Mouse (Mus musculus): ENCODE measurements around the gene Rpusd1. TPM values are rescaled to one million over a fixed set of nuclear protein-coding genes. Genes with fewer than 3 reads are reported as not detected.

The Rpusd1 gene
- polyA plus RNA-seq (2012; rRNA removed): 25.8 and 28.8 TPM in 2 replicates

DNA sequence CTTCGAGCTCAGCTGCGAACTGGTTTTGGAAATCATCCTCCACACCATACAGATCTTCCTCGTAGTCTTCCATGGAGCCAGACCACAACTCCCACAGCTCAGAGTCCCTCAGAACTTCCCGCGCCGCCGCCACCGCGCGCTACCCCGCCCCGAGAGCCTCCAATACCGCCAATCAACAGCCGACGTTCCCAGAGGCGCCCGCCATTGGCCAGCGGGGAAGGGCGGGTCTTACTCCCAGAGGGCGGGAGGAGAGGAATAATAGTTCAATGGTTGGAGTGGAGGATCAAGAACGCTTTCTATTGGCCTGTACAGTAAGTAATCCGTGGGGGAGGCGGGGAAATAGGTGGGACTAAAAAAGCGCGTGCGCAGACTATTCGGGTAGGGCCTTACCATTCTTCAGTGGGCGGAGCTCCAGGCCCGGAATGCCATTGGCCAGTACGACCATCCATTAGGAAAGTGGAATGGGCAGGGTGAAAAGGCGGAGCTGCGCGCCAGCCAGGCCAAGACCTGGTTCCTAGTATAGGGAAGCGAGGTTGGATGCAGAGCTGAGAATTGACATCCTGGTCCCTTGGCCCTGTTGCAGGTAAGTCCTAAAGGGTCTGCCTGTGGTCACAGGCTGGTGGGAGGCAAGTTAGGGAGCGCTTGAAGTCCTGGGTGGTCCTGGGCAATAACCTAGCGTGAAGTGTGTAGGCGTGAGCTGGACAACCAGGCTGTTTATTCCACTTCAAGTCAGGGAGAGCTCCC, at the start of gene Rpusd1, which contains the start of gene Chtf18:
Gene Rpusd1 (plus strand): TSS at position 406 of the 744 bp plus-strand sequence.
Gene Chtf18 (minus strand): TSS at position 155 of the 744 bp plus-strand sequence.
- peak; percentile 98 for DNase-seq (ENCODE audit: low read depth)

DNA sequence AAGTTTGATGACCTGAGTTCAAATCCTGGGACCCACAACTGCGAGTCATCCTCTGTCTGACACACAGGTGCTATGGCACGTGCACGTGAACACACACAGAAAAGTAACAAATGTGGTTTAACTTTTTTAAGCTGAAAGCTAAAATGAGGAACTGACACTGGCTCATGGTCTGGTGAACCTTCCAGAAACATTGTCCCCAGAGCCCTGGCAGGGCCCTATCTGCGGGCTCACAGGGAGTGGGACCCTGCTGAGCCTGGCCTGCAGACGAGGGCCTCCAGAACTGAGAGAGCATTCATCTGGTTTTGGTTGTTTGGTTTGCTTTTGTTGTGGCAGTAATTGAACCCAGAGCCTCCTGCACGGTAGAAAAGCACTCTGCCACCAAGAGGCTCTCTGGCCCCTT, 49.5 kb upstream of the Rpusd1 start:
- no peak for DNase-seq (ENCODE audit: low read depth)

DNA sequence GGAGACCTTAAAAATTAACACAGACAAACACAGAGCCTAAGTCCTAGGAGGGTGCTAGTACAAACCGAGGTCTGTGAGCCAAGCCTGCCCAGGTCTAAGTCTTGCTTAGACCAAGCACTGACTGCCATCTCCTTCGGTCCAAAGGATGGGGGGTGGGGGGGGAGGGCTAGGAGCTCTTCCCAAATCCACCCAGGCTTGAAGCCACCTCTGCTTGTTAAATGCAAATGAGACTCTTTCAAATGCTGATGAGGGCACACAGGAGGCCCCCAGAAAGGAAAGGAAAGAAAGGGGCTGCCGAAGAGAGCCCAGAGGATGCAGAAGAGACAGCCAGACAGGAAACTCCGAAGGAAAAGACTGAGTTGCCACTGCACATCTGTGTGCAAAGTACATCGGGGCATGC, 47.7 kb upstream of the Rpusd1 start:
- DNase-seq (ENCODE audit: low read depth): no peak

DNA sequence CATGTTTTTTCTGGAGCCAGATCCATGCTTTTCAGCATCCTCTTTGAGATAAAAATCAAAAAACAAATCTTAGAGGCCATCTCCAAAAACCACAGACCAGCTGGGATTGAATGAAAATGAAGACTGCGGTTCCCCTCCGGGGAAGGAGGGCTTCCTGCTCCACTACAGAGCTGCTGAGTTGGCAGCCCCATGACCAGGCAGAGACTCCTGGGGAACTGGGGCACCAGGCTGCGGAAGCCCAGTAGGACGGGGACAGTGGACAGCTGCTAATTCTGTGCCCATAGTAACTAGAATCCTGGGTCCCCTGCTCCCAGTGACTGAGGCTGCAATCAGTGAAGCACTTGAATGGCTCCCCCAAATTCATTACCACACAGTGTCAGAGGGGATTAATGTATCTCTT, 45.8 kb upstream of the Rpusd1 start:
- DNase-seq (ENCODE audit: low read depth): no peak

DNA sequence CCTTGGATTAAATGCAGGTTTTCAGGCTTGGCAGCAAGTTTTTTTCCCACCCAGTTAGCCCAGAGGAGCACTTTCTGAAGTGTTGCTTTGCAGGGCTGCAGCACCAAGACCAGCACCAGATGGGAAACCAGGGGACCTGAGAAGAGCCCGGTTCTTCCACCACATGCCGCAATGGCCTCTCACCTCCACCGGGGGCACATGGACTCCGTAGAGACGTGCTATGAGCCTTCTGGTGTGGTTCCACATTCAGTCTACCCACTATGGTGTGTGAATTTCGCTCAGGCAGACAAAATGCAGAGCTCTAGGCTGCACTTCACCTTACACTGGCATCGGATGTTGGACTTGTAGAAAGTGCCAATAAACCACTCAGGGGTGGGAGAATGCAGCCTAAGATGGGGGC, 41.1 kb upstream of the Rpusd1 start:
- DNase-seq (ENCODE audit: low read depth): no peak

DNA sequence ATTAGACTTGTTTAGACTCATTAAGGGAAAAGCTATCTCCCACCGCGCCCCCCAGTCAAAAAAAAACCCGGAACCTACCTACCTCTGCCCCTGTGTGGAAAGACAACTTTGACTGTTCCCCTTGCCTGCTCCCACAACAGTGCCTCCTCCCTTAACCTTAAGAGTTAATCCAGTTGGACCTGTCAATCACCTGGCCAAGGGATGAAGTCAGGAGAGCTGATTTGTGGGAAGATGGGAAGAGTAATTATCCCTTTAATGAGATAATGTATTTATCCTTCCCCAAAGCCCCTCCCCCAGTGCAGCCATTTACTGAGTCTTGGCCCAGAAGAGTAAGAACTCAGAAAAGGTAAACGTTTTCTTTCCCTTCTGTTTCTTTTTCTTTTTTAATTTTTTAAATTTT, 38.5 kb upstream of the Rpusd1 start:
- no peak for DNase-seq (ENCODE audit: low read depth)

DNA sequence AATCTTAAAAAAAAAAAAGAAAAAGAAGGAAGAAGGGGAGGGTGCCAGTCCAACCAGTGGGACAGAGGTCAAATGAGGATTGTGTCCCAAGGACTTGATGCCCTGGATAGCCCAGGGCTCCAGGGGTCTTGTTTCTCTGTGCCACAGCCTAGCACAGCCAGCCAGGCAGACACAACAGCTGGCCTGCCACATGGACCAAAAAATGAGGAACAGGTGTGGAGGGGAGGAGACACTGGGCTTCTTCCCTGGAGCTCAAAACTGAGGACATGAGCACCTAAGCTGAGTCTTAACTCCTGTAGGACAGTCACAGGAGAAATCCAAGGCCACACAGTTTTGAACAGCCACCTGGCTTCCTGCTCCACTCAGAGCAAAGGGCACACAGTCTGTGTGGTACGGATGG, 31.2 kb upstream of the Rpusd1 start:
- DNase-seq (ENCODE audit: low read depth): no peak

DNA sequence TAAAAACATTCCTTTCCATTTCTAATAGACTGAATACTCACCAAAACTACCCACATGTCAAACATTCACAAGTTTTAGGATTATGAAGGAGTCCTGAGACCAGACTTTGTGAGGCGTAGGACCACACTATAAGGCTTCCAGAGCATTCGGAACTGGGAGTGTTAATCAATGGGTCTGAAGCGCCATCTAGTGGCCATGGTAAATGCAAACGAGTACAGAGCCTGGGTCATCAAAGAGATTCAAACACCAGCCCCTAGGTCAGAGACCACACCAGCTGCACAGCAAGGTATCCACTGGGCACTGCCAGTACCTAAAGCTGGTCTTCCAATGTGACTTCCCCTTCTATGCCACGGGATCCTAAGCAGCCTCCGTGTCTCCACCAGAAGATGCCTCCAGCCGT, 29.0 kb upstream of the Rpusd1 start:
- DNase-seq (ENCODE audit: low read depth): no peak

DNA sequence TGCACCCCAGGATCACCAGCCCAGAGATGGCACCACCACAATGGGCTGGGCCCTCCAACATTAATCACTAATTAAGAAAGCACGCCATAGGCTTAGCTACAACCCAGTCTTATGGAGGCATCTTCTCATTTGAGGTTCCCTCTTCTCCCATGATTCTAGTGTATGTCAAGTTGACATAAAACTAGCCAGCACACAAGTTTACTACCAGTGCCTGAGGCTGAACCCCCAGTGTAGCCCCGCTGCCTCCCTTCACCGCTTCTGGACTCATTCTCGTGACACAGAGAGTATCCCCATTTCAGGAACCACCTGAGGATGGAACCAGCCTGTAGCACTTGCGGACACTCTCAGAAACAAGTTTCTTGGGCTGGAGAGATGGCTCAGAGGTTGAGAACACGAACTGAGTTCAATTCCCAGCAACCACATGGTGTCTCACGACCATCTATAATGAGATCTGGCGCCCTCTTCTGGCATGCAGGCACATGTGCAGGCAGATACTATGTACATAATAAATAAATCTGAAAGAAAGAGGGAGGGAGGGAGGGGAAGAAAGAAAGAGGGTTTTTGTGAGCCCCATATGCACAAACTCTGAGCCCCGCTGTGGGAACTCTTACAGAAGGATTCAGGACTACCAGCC, 26.5 kb upstream of the Rpusd1 start:
- no peak for DNase-seq (ENCODE audit: low read depth)

DNA sequence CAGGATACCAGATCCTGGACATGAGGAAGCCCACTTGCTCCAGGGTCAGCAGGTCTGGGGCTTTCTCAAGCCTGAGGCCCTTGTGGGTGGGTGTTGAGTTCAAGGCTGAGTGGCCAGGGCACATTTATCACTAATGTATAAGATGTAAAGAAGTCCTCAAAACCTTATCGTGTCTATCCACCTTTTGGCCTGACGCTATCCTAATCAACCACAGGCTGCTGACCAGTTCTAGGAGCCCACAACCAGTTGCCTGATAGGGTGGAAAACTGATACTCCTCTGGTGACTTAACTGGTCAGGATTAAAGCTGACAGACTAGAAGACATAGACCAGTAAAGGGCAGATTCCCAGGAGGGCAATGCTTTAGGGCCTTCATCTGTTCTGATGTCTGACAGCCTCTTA, 17.5 kb upstream of the Rpusd1 start:
- DNase-seq (ENCODE audit: low read depth): no peak

DNA sequence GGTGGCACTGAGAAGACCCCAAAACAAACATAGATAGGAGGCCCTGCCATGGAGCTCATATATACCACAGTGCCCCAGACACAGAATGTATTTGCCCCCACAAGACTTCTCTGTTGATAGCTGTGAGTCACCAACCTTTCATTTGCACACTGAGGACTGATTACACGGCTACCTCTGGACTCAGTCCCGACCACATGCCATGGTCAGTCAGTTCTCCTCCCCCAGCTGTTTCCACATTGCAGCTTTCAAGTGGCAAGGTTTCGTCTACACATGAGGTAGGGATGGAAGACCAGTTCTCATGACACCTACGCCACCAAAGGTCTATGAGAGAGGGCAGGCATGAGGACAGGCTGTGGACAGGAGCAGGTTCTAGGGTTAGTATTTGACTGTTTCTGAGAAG, 16.3 kb upstream of the Rpusd1 start:
- no peak for DNase-seq (ENCODE audit: low read depth)

DNA sequence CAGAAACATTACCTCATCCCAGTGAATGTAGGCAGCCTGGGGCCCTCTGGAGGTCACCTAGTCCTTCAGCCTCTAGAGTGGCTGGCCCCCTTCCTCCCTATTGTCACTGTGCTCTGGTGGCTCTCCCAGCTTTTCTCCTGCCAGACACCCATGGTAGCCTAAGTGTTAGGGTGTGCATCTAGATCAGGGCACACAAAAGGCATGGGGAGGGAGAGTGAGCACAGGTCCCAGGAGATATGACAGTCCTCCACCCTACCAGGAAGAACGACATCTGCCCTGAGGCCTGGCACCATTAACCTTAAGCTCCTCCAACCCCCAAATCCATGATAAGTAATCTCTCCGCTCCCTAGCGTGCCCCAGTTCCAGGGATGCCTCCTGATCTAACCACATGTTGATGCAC, 11.8 kb upstream of the Rpusd1 start:
- no peak for DNase-seq (ENCODE audit: low read depth)

DNA sequence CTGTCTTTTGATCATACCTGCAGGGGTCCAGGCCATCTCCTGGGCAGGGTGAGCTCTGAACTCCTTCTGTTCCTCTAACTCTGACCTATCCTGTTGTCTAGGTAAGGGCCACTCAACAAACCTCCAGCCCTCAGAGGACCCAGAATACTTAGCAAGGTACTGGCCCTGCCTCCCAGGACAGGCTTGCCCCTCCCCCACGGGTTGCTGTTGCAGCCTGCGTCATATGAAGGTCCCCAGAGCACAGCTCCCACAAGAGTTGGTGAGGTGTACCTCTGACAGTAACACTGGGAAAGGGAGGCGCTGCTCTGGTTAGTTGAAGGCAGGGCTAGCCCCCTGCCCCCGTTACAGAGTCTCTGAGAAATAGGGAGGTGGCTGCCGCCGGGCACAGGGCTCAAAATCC, 11.3 kb upstream of the Rpusd1 start:
- DNase-seq (ENCODE audit: low read depth): no peak

DNA sequence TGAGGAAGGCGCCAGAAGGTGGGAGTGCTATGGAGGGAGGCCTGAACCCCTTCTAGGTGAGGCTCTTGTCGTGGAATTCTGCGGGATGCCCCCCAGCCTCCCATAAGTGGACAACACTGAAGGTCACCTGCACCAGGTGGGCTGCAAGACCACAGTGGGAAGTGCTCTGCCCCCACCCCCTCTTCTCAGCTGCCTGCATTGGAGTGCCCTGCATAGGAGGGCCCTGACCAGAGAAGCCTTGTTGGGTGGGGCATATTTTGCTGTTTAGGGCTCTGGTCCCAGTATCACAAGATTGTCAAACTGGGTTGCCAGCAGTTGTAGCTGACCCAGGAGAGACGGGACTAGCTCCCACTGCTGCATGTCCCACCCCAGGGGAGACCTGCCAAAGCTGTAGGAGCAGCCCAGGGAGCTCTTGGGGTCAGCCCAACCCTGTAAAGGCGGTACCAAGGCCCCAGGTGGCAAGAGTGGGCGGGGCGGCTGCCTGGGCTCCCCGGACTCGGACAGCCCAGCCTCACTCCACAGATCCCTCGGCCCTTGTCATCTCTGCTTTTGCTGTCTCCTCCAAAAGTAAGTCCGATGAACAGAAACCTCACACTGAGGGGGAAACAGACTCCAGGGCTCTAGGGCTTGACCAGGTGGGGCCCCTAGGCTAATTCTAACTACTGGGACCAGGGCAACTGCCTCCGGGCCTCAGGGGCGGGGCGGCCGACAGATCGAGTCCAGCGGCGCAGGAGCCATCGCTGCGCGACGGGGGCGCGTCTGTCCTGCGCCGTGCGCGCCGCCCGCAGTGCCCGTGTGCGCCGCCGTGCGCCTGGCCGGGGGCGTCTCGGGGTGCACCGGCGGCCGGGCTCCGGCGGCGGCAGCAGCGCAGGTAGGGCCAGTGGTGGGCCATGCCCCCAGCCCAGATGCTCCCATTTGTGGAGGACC, 10.5 kb upstream of the Rpusd1 start, which contains the start of gene Gng13:
Gene Gng13 (plus strand): TSS at position 461 of the 927 bp plus-strand sequence.
- no peak for DNase-seq (ENCODE audit: low read depth)

DNA sequence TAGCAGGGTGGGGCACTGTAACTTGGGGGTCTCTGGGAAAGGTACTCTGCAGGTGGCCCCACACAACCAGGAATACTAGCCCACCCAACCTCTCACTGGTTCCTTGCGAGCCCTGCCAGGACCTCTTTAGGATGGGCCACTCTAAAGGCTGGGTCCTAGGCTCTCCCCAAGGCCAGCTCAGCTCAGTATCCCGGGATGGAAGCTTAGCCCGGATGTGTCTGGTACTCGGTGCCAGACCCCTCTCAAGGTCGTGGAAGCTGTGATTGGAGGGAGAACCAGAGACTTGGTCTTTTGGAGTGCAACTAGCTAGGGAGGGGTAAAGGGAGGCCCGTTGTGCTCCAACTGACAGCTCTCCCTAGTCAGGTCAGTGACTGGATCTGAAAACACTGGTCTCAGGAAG, 9.8 kb upstream of the Rpusd1 start:
- DNase-seq (ENCODE audit: low read depth): no peak

DNA sequence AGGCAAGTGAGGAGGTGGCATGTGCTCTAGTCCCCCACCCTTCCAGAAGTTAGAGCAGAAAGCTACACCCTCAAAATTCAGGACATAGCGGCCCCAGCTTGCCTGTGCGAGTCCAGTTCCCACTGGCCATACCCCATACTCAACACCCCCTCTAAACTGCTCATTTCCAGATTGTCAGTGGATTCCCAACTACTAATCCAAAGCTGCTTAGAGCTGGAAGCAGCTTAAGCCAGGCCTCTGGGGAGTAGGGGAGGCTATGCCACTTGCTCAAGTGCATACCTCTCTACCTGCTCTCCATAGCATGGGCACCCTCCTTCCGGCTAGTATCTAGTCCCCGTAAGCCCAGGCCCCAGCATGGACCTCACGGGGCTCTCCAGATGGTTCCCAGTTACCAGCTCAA, 6.0 kb upstream of the Rpusd1 start:
- DNase-seq (ENCODE audit: low read depth): no peak

DNA sequence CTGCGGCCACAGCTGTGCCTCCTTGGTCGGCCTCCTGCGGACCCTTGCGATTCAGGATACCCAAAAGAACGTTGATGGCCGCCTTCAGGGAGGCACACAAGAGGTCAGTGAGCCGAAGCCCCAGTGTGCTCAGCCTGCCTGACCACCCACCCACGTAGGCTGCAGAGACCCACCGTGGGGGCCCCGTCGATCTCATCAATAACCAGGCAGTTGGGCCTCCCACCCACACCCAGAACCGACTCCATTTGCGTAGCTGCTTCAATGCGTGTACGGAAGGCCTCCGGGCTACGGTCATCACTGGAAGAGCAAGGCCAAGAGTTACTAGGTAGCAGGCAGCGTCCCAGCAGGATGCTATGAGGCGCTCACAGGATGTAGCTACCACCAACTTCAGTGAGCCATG, 4.0 kb upstream of the Rpusd1 start:
- DNase-seq (ENCODE audit: low read depth): no peak

DNA sequence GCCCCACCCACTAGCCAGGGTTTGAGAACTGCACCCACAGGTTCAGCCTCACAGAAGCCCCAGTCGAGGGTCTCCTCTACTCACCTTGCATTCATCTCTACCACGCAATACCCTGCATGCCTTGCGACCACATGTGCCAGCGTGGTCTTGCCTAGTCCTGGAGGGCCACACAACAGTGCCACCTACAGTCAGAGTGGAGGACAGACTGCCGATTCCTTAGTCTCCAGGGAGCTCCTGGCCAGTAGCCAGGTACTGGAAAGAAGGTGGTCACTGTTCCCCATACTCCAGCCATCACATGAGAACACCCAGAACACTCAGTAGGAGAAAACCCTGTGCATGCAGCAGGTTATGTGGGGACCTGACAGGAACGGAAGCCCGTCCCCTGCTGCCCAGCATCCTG, 3.6 kb upstream of the Rpusd1 start:
- no peak for DNase-seq (ENCODE audit: low read depth)

DNA sequence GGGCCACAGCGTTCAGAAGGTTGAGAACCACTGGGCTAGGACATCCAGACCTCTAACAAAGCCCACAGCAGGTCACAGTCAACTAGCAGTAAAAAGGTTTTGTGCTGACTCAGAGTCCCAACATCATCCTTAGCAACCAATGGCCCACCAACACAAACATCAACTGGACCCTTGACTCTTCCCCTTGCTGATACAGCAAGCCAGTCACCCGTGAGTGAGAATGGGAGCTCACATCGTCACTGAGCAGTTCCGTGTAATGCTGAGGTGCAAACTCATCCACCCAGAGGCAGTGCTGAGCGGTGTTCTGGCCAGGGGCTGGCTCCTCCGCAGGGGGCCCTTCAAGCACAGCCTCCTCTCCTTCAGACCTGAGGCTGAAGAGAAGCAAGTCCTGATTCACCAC, 2.2 kb upstream of the Rpusd1 start:
- DNase-seq (ENCODE audit: low read depth): no peak

DNA sequence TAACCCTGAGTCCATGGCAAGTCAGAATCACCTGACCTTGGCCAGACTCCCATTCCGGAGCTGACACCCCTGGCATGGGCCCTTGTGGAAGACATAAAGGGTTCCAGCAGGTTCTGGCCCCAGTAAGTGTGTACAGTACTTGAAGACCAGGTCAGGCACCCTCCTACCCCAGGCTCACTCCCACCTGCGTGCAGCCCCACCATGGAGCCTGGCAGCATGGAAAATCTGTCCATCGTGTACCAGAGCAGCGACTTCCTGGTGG, 470 bp downstream of the Rpusd1 start:
- no peak for DNase-seq (ENCODE audit: low read depth)

DNA sequence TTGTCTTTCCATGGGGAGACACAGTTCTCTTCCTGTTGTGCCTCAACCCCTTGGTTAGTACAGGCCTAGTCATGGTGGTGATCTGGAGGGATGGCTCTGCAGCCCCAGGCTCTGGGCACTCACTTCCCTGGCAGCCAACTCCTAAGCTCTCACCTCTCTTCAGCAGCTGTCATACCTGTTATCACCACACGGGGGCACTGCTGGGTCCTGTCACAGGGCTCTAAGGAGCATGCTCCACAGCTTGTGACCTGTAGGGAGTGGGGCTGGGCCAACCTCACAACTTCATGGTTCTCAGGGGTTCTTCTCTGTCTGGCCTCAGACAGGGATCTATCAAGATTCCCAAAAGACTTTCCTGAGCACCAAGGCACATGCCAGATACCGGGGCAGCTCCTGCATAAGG, 4.6 kb downstream of the Rpusd1 start:
- peak; percentile 22 for DNase-seq (ENCODE audit: low read depth)

DNA sequence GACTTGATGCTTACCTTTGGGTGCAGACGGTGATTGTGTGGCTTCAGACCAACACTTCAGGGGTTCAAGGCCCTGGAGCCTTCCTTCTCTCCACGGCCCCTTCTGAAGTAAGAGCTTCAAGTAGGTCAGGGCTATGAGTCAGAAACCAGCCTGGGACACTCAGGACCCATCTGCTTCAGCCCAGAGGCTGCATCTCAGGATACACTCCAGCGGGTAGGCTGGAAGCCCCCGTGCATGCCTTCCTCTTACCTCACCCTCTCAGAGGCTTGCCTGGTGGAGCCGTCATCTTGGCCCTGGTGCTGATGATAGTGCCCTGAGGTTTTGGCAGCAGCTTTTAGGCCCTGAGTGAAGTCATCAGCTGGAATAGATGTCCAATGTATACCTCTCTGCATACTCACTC, 7.8 kb downstream of the Rpusd1 start:
- no peak for DNase-seq (ENCODE audit: low read depth)

DNA sequence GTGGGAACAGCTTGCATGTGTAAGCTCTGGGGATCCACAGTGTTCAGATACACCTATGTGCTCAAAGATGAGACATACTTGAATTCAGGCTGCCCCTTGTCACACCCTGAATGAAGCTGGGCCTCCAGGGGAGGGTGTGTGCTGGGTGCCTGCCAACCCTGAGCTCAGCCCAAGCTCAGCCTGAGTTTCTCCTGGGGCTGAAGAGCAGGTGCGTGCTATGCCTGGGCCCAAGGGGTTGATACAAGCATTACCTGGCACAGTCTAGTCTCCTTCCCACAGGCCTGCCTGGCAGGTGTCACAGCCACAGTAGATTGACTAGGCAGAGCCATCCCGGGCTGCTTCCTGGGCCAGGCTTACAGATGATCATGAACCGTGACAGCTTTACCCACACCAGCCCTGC, 8.3 kb downstream of the Rpusd1 start, which contains the start of gene Mslnl:
Gene Mslnl (plus strand): TSS at position 298 of the 400 bp plus-strand sequence.
- no peak for DNase-seq (ENCODE audit: low read depth)
